Mouse (Mus musculus): ENCODE measurements around the gene Neurod4.

DNA sequence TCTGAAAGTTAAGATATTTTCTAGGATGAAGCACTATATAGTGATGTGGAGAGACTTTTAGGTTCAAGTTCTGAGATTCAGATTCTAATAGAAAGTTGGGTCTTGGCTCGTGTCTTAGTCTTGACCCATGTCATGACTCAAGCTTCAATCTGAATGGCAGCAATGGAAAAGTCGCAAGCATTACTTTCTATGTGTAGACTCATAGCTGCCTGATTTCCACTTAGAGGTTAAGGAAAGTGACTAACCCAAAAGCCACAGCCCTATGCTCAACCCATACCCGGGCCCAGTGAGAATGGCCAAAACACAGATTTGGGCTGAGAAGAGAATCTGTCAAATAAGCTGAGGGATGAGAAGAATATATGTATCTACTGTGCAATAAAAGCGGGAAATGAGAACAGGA is 44.2 kb upstream of the Neurod4 start:
- TF ChIP-seq CTCF (IDR thresholded peaks at IDR 0.05; ENCODE audit: extremely low read depth, insufficient read length, insufficient replicate concordance, low read depth, low read length), result no peak
- TF ChIP-seq POLR2A (IDR thresholded peaks at IDR 0.05; ENCODE audit: low read depth, low read length), result no peak
